In genomic region chr4:86885790-86886159, GRCm38 (mm10) we compare ENCODE assay signal across 8 mouse cellular contexts. TPM values are rescaled to one million over a fixed set of nuclear protein-coding genes. Genes with fewer than 3 reads are reported as not detected.
DNase-seq lines count a peak whose midpoint lies in the region; ATAC-seq and TF ChIP-seq lines count a peak whose summit lies in the region.

No protein-coding gene starts in this region.

- peak overlapping the region; percentile 25 for H3K4me3 ChIP-seq in left cerebral cortex, adult 2 months
- peak overlapping the region; percentile 18 for H3K4me3 ChIP-seq in embryonic facial prominence, embryonic 12.5 days
- peak overlapping the region; percentile 33 for H3K4me3 ChIP-seq in intestine, embryonic 14.5 days (ENCODE audit: low read depth, low read length)
- H3K4me3 ChIP-seq in midbrain, embryonic 12.5 days, result peak overlapping the region; percentile 4; the same call in 1 of the 2 replicates

- H3K36me3 ChIP-seq in embryonic facial prominence, embryonic 12.5 days, result no peaks in the 10 kb centered on the region
- H3K36me3 ChIP-seq in intestine, embryonic 14.5 days (ENCODE audit: control insufficient read depth, insufficient read depth, low read length), result no peaks in the 10 kb centered on the region
- H3K36me3 ChIP-seq in midbrain, embryonic 12.5 days, result no peaks in the 10 kb centered on the region

- no peak overlapping the region for H3K27ac ChIP-seq in left cerebral cortex, adult 2 months
- no peak overlapping the region for H3K27ac ChIP-seq in embryonic facial prominence, embryonic 12.5 days
- no peak overlapping the region for H3K27ac ChIP-seq in intestine, embryonic 14.5 days (ENCODE audit: low read depth)
- H3K27ac ChIP-seq in midbrain, embryonic 12.5 days (replicated peaks), result no peak overlapping the region

- no peaks in the 10 kb centered on the region for H3K27me3 ChIP-seq in embryonic facial prominence, embryonic 12.5 days
- H3K27me3 ChIP-seq in intestine, embryonic 14.5 days (replicated peaks; ENCODE audit: control insufficient read depth, insufficient read depth, low read length), result no peaks in the 10 kb centered on the region
- 0 out of 2 replicates have a peak, but pooled peaks cover 8% of the 10 kb centered on the region for H3K27me3 ChIP-seq in midbrain, embryonic 12.5 days

- intact Hi-C loops in left cerebral cortex, adult 2 months (cut with DNase I), result no loop called here
- intact Hi-C loops in left cerebral cortex, postnatal 14 days (cut with DNase I), result no loop called here

- H3K9ac ChIP-seq in embryonic facial prominence, embryonic 12.5 days, result no peak overlapping the region
- no peak overlapping the region; the same call in 1 of the 2 replicates for H3K9ac ChIP-seq in intestine, embryonic 14.5 days (ENCODE audit: low read length)
- no peak overlapping the region for H3K9ac ChIP-seq in midbrain, embryonic 12.5 days (replicated peaks)

- H3K4me1 ChIP-seq in embryonic facial prominence, embryonic 12.5 days, result no peaks in the 10 kb centered on the region
- H3K4me1 ChIP-seq in intestine, embryonic 14.5 days (replicated peaks; ENCODE audit: control insufficient read depth, insufficient read depth, low read length), result no peaks in the 10 kb centered on the region
- no peaks in the 10 kb centered on the region for H3K4me1 ChIP-seq in midbrain, embryonic 12.5 days

- H3K9me3 ChIP-seq in embryonic facial prominence, embryonic 12.5 days, result no peaks in the 10 kb centered on the region
- H3K9me3 ChIP-seq in intestine, embryonic 14.5 days (ENCODE audit: control insufficient read depth, low read length), result no peaks in the 10 kb centered on the region
- H3K9me3 ChIP-seq in midbrain, embryonic 12.5 days, result no peaks in the 10 kb centered on the region

- WGBS in embryonic facial prominence, embryonic 12.5 days, result 55% methylated on average over 12 of the region's 12 CpGs
- 44% methylated on average over 12 of the region's 12 CpGs for WGBS in intestine, embryonic 14.5 days
- WGBS in midbrain, embryonic 12.5 days, result 52% methylated on average over 12 of the region's 12 CpGs

- H3K4me2 ChIP-seq in embryonic facial prominence, embryonic 12.5 days (replicated peaks), result peak overlapping the region; percentile 38
- H3K4me2 ChIP-seq in intestine, embryonic 14.5 days (ENCODE audit: low read length), result peak overlapping the region; percentile 48
- peak overlapping the region; percentile 32 for H3K4me2 ChIP-seq in midbrain, embryonic 12.5 days (replicated peaks)

- no peak for ATAC-seq in embryonic facial prominence, embryonic 12.5 days (ENCODE audit: insufficient number of reproducible peaks, insufficient read depth, low FRiP score, low TSS enrichment)
- peak; percentile 50; the same call in 1 of the 2 replicates for ATAC-seq in intestine, embryonic 14.5 days (replicated peaks; ENCODE audit: low FRiP score, low TSS enrichment, low read depth)
- no peak for ATAC-seq in midbrain, embryonic 12.5 days (ENCODE audit: low FRiP score, low read depth)
- ATAC-seq in frontal cortex, adult (ENCODE audit: low TSS enrichment), result no peak

- no peak for DNase-seq in left cerebral cortex, adult 2 months (ENCODE audit: extremely low spot score in 1 of 2, low spot score in 2 of 2)
- DNase-seq in left cerebral cortex, postnatal 14 days (ENCODE audit: low spot score in 2 of 2), result no peak
- peak; percentile 58 for DNase-seq in intestine, embryonic 14.5 days (ENCODE audit: low spot score)
- no peak for DNase-seq in urinary bladder, postnatal 25 days (ENCODE audit: low spot score)
- no peak for DNase-seq in left cerebral cortex, adult 11 months (ENCODE audit: low spot score)

- TF ChIP-seq CTCF in left cerebral cortex, adult 2 months (IDR thresholded peaks at IDR 0.05), result no peak

RNA-seq across cellular contexts. Expression of gene Acer2, which starts 11.6 kb away (rescaled TPM):
- 1 to 10 TPM; 6.7 to 8.1 TPM for total RNA-seq in left cerebral cortex, adult 2 months (2021)
- 1 to 10 TPM; 3.5 to 6.0 TPM for total RNA-seq in left cerebral cortex, postnatal 14 days (2021)
- polyA plus RNA-seq in embryonic facial prominence, embryonic 12.5 days (2016; fragmentation: Nextera tagmentation; extraction: Ambion mirVana), result 14.7 and 15.5 TPM in 2 replicates
- polyA plus RNA-seq in intestine, embryonic 14.5 days (2014; fragmentation: Nextera tagmentation; extraction: Ambion mirVana), result 28.1 and 28.7 TPM in 2 replicates
- 11.7 and 12.1 TPM in 2 replicates for polyA plus RNA-seq in midbrain, embryonic 12.5 days (2016; fragmentation: Nextera tagmentation; extraction: Ambion mirVana)

RNA-seq across cellular contexts. Expression of gene Rps6, which starts 28.6 kb away (rescaled TPM):
- total RNA-seq in left cerebral cortex, adult 2 months (2021), result 100 to 1,000 TPM; 381 to 396 TPM
- total RNA-seq in left cerebral cortex, postnatal 14 days (2021), result 100 to 1,000 TPM; 362 to 379 TPM
- polyA plus RNA-seq in embryonic facial prominence, embryonic 12.5 days (2016; fragmentation: Nextera tagmentation; extraction: Ambion mirVana), result 599 and 634 TPM in 2 replicates
- 878 and 915 TPM in 2 replicates for polyA plus RNA-seq in intestine, embryonic 14.5 days (2014; fragmentation: Nextera tagmentation; extraction: Ambion mirVana)
- polyA plus RNA-seq in midbrain, embryonic 12.5 days (2016; fragmentation: Nextera tagmentation; extraction: Ambion mirVana), result 524 and 538 TPM in 2 replicates
